Mouse (Mus musculus) hindbrain, embryonic 14.5 days (tissue): Measurements from ENCODE around the gene Afdn. TPM values are rescaled to one million over a fixed set of nuclear protein-coding genes. Genes with fewer than 3 reads are reported as not detected.

Experiments used
- ATAC-seq: fragments of 200-750 bp; cut with Nextera tagmentation; 2 replicates; pipeline ENCODE4 v1.8.0; 2017; ENCODE audit warnings: moderate number of reproducible peaks, mild to moderate bottlenecking, moderate TSS enrichment, moderate library complexity; ENCODE audit not compliant: low FRiP score
- DNase-seq: peaks from one replicate; pipeline ENCODE4 v3.0.0-alpha.2; 2015; ENCODE audit warnings: low spot score
- H3K27ac ChIP-seq: fragments of 300-500 bp; sonication (generic); 2 replicates; pipeline ENCODE4 v1.5.1; 2014; ENCODE audit warnings: mild to moderate bottlenecking, moderate library complexity
- H3K27me3 ChIP-seq: fragments of 300-500 bp; sonication (generic); 2 replicates; pipeline ENCODE4 v1.6.1; 2014; ENCODE audit warnings: mild to moderate bottlenecking, low read length, mixed read lengths; ENCODE audit not compliant: control insufficient read depth, insufficient read depth
- H3K36me3 ChIP-seq: fragments of 300-500 bp; sonication (generic); replicated peaks from 2 replicates; pipeline ENCODE4 v1.6.1; 2014; ENCODE audit not compliant: control insufficient read depth, insufficient read depth
- H3K4me1 ChIP-seq: fragments of 300-500 bp; sonication (generic); replicated peaks from 2 replicates; pipeline ENCODE4 v1.6.1; 2014; ENCODE audit warnings: antibody characterized with exemption, low read length, mixed read lengths; ENCODE audit not compliant: control insufficient read depth, insufficient read depth
- H3K4me2 ChIP-seq: fragments of 300-500 bp; sonication (generic); replicated peaks from 2 replicates; pipeline ENCODE4 v1.6.1; 2014; ENCODE audit warnings: mild to moderate bottlenecking, moderate library complexity
- H3K4me3 ChIP-seq: fragments of 300-500 bp; sonication (generic); replicated peaks from 2 replicates; pipeline ENCODE4 v1.5.1; 2014; ENCODE audit warnings: mild to moderate bottlenecking, low read length
- H3K9ac ChIP-seq: fragments of 300-500 bp; sonication (generic); 2 replicates; pipeline ENCODE4 v1.6.1; 2014
- H3K9me3 ChIP-seq: fragments of 300-500 bp; sonication (generic); 2 replicates; pipeline ENCODE4 v1.6.1; 2016; ENCODE audit warnings: low read length; ENCODE audit not compliant: control insufficient read depth
- WGBS: fragments of 180-500 bp; shearing (Covaris S2); extraction: QIAGEN DNeasy Blood & Tissue Kit; methylation state at CpG from one replicate; pipeline ENCODE4 v1.1.7; 2014; 5-methylcytosine and 5-hydroxymethylcytosine counted together
- polyA plus RNA-seq: library from polyadenylated mRNA; unstranded; fragments of >200 nt; fragmentation: Nextera tagmentation; extraction: Ambion mirVana; gene quantifications from 2 replicates; pipeline ENCODE4 v1.2.1, GENCODE M21; 2014

Afdn gene
- polyA plus RNA-seq, 1 experiment from 2014 or later = 140 TPM

GRCm38 (mm10) chr17:13866951-13867351 is 106.6 kb downstream of the Afdn start:
- ATAC-seq (no peak), DNase-seq (no peak)
- no peaks in the 10 kb centered on the region for H3K9me3 ChIP-seq
- WGBS = 89% methylated on average over 3 of the region's 3 CpGs
- no peaks in the 10 kb centered on the region for H3K4me1 ChIP-seq
- no peak overlapping the region for H3K4me2 ChIP-seq
- no peak overlapping the region for H3K27ac ChIP-seq
- peaks cover 62% of the 10 kb centered on the region for H3K36me3 ChIP-seq
- no peak overlapping the region for H3K9ac ChIP-seq
- H3K4me3 ChIP-seq = no peak overlapping the region
- H3K27me3 ChIP-seq = no peaks in the 10 kb centered on the region

- Histone ChIP-seq H3K4me3 (no peak overlapping the region), H3K27ac (no peak overlapping the region), H3K4me1 (no peaks in the 10 kb centered on the region), H3K4me2 (no peak overlapping the region), H3K9me3 (no peaks in the 10 kb centered on the region), H3K36me3 (peaks cover 58% of the 10 kb centered on the region), H3K27me3 (no peaks in the 10 kb centered on the region), H3K9ac (no peak overlapping the region)
- DNase-seq (no peak), ATAC-seq (no peak)
- 46% methylated on average over 6 of the region's 6 CpGs for WGBS
Measured at GRCm38 (mm10) chr17:13867475-13867874, 107.1 kb downstream of the Afdn start.

GRCm38 (mm10) chr17:13870236-13870635 is 109.9 kb downstream of the Afdn start:
- Histone ChIP-seq H3K27me3 (no peaks in the 10 kb centered on the region), H3K36me3 (peaks cover 40% of the 10 kb centered on the region), H3K9me3 (0 out of 2 replicates have a peak, but pooled peaks cover 2% of the 10 kb centered on the region), H3K27ac (no peak overlapping the region), H3K4me2 (no peak overlapping the region), H3K9ac (no peak overlapping the region), H3K4me3 (no peak overlapping the region), H3K4me1 (no peaks in the 10 kb centered on the region)
- ATAC-seq (no peak), DNase-seq (no peak)
- 78% methylated on average over 1 of the region's 1 CpGs for WGBS

GRCm38 (mm10) chr17:13874245-13874644 is 113.9 kb downstream of the Afdn start:
- H3K27ac ChIP-seq = no peak overlapping the region
- no peak overlapping the region for H3K4me3 ChIP-seq
- no peak overlapping the region for H3K4me2 ChIP-seq
- no peaks in the 10 kb centered on the region for H3K4me1 ChIP-seq
- H3K27me3 ChIP-seq = no peaks in the 10 kb centered on the region
- no peak for ATAC-seq
- H3K36me3 ChIP-seq = peaks cover 30% of the 10 kb centered on the region
- no peak for DNase-seq
- H3K9ac ChIP-seq = no peak overlapping the region
- WGBS = 89% methylated on average over 1 of the region's 1 CpGs
- 0 out of 2 replicates have a peak, but pooled peaks cover 2% of the 10 kb centered on the region for H3K9me3 ChIP-seq

GRCm38 (mm10) chr17:13877460-13877859 is 117.1 kb downstream of the Afdn start:
- Histone ChIP-seq H3K4me2 (no peak overlapping the region), H3K4me1 (no peaks in the 10 kb centered on the region), H3K4me3 (no peak overlapping the region), H3K9ac (no peak overlapping the region), H3K9me3 (0 out of 2 replicates have a peak, but pooled peaks cover 2% of the 10 kb centered on the region), H3K27me3 (no peaks in the 10 kb centered on the region), H3K36me3 (peaks cover 41% of the 10 kb centered on the region), H3K27ac (no peak overlapping the region)
- no peak for DNase-seq
- ATAC-seq = peak; percentile 40; the same call in 1 of the 2 replicates

- Histone ChIP-seq H3K4me2 (no peak overlapping the region), H3K4me1 (no peaks in the 10 kb centered on the region), H3K27me3 (no peaks in the 10 kb centered on the region), H3K4me3 (no peak overlapping the region), H3K9me3 (no peaks in the 10 kb centered on the region), H3K36me3 (peaks cover 53% of the 10 kb centered on the region), H3K27ac (no peak overlapping the region), H3K9ac (no peak overlapping the region)
- WGBS = 98% methylated on average over 1 of the region's 1 CpGs
- ATAC-seq (no peak), DNase-seq (no peak)
Measured at GRCm38 (mm10) chr17:13879731-13880130, 119.4 kb downstream of the Afdn start.

- Histone ChIP-seq H3K36me3 (peaks cover 85% of the 10 kb centered on the region), H3K4me2 (no peak overlapping the region), H3K27me3 (no peaks in the 10 kb centered on the region), H3K9me3 (no peaks in the 10 kb centered on the region), H3K4me1 (no peaks in the 10 kb centered on the region), H3K27ac (no peak overlapping the region), H3K9ac (no peak overlapping the region), H3K4me3 (no peak overlapping the region)
- DNase-seq (no peak), ATAC-seq (no peak)
- WGBS = 87% methylated on average over 5 of the region's 5 CpGs
Measured at GRCm38 (mm10) chr17:13883540-13883939, 123.2 kb downstream of the Afdn start.

GRCm38 (mm10) chr17:13889818-13890434 is 129.6 kb downstream of the Afdn start:
- 87% methylated on average over 7 of the region's 7 CpGs for WGBS
- H3K4me2 ChIP-seq = no peak overlapping the region

GRCm38 (mm10) chr17:13890932-13891331 is 130.6 kb downstream of the Afdn start:
- no peak for ATAC-seq
- Histone ChIP-seq H3K4me1 (no peaks in the 10 kb centered on the region), H3K9me3 (no peaks in the 10 kb centered on the region), H3K4me3 (no peak overlapping the region), H3K27me3 (no peaks in the 10 kb centered on the region), H3K27ac (no peak overlapping the region), H3K9ac (no peak overlapping the region), H3K36me3 (peaks cover 54% of the 10 kb centered on the region), H3K4me2 (no peak overlapping the region)
- no peak for DNase-seq
- 88% methylated on average over 1 of the region's 1 CpGs for WGBS

More at GRCm38 (mm10) chr17:13889818-13890434, 129.6 kb downstream of the Afdn start:
- no peaks in the 10 kb centered on the region for H3K4me1 ChIP-seq
- DNase-seq = no peak
- no peaks in the 10 kb centered on the region for H3K9me3 ChIP-seq
- H3K36me3 ChIP-seq = peaks cover 58% of the 10 kb centered on the region
- no peak overlapping the region for H3K4me3 ChIP-seq
- no peaks in the 10 kb centered on the region for H3K27me3 ChIP-seq
- H3K27ac ChIP-seq = no peak overlapping the region
- no peak overlapping the region for H3K9ac ChIP-seq
- no peak for ATAC-seq

- H3K27ac ChIP-seq = no peak overlapping the region
- no peak overlapping the region for H3K9ac ChIP-seq
- DNase-seq = no peak
- no peak overlapping the region for H3K4me2 ChIP-seq
- H3K4me3 ChIP-seq = no peak overlapping the region
- H3K27me3 ChIP-seq = no peaks in the 10 kb centered on the region
- peaks cover 72% of the 10 kb centered on the region for H3K36me3 ChIP-seq
- 0 out of 2 replicates have a peak, but pooled peaks have one; percentile 17 for ATAC-seq
- no peaks in the 10 kb centered on the region for H3K4me1 ChIP-seq
- H3K9me3 ChIP-seq = no peaks in the 10 kb centered on the region
- 90% methylated on average over 17 of the region's 17 CpGs for WGBS
Measured at GRCm38 (mm10) chr17:13898838-13899237, 138.5 kb downstream of the Afdn start.
